Mouse (Mus musculus) limb, embryonic 14.5 days (tissue): ENCODE data around the gene Fscn3. TPM values are rescaled to one million over a fixed set of nuclear protein-coding genes. Genes with fewer than 3 reads are reported as not detected.
A peak's percentile ranks its signal among the peaks of the same experiment; 100 is the strongest.

Experiments used
- ATAC-seq: fragments of 200-750 bp; cut with Nextera tagmentation; 2 replicates; pipeline ENCODE4 v1.8.0; 2017; ENCODE audit warnings: low read depth, moderate number of reproducible peaks, moderate TSS enrichment; ENCODE audit not compliant: low FRiP score
- DNase-seq: peaks from one replicate; pipeline ENCODE4 v3.0.0-alpha.2; 2015; ENCODE audit warnings: low spot score
- H3K27ac ChIP-seq: fragments of 300-500 bp; sonication (generic); replicated peaks from 2 replicates; pipeline ENCODE4 v1.5.1; 2014; ENCODE audit warnings: low read depth, mild to moderate bottlenecking, low read length, moderate library complexity, mixed read lengths
- H3K27me3 ChIP-seq: fragments of 300-500 bp; sonication (generic); 2 replicates; pipeline ENCODE4 v1.6.1; 2014; ENCODE audit warnings: low read length, mixed read lengths; ENCODE audit not compliant: control insufficient read depth, insufficient read depth
- H3K36me3 ChIP-seq: fragments of 300-500 bp; sonication (generic); 2 replicates; pipeline ENCODE4 v1.6.1; 2014; ENCODE audit warnings: mild to moderate bottlenecking, low read length, moderate library complexity, mixed read lengths; ENCODE audit not compliant: control insufficient read depth, insufficient read depth
- H3K4me1 ChIP-seq: fragments of 300-500 bp; sonication (generic); 2 replicates; pipeline ENCODE4 v1.6.1; 2014; ENCODE audit warnings: antibody characterized with exemption, low read length, mixed read lengths; ENCODE audit not compliant: control insufficient read depth, insufficient read depth
- H3K4me2 ChIP-seq: fragments of 300-500 bp; sonication (generic); replicated peaks from 2 replicates; pipeline ENCODE4 v1.6.1; 2014; ENCODE audit warnings: low read depth, mild to moderate bottlenecking, low read length, moderate library complexity; ENCODE audit not compliant: severe bottlenecking
- H3K4me3 ChIP-seq: fragments of 300-500 bp; sonication (generic); replicated peaks from 2 replicates; pipeline ENCODE4 v1.5.1; 2014; ENCODE audit warnings: low read length
- H3K9ac ChIP-seq: fragments of 300-500 bp; sonication (generic); 2 replicates; pipeline ENCODE4 v1.6.1; 2014; ENCODE audit warnings: mild to moderate bottlenecking, low read depth, low read length, moderate library complexity; ENCODE audit not compliant: severe bottlenecking
- H3K9me3 ChIP-seq: fragments of 300-500 bp; sonication (generic); 2 replicates; pipeline ENCODE4 v1.6.1; 2016; ENCODE audit warnings: low read length; ENCODE audit not compliant: control insufficient read depth
- POLR2A ChIP-seq: fragments of 200-500 bp; IDR thresholded peaks from 2 replicates; pipeline ENCODE4 v1.8.0; 2012; ENCODE audit warnings: inconsistent platforms, mild to moderate bottlenecking, moderate library complexity, borderline replicate concordance; ENCODE audit not compliant: insufficient read depth, insufficient read length; ENCODE audit errors: extremely low read depth
- WGBS: fragments of 180-500 bp; shearing (Covaris S2); extraction: QIAGEN DNeasy Blood & Tissue Kit; methylation state at CpG from one replicate; pipeline ENCODE4 v1.1.7; 2014; 5-methylcytosine and 5-hydroxymethylcytosine counted together
- polyA plus RNA-seq, 2 experiments: library from polyadenylated mRNA; depleted of rRNA in 1 of 2; stranded (reverse) in 1 of 2; unstranded in 1 of 2; fragments of >200 nt; fragmentation: Nextera tagmentation in 1 of 2; extraction: Ambion mirVana in 1 of 2; gene quantifications; 2 replicates each; pipeline versions ENCODE4 v1.2.1 to v1.2.3; 2012 to 2014

The Fscn3 gene
- 0.11 and 0.17 TPM in 2 replicates for polyA plus RNA-seq (2012; rRNA removed)
- not detected in 2 replicates for polyA plus RNA-seq (2014; fragmentation: Nextera tagmentation; extraction: Ambion mirVana)

DNA sequence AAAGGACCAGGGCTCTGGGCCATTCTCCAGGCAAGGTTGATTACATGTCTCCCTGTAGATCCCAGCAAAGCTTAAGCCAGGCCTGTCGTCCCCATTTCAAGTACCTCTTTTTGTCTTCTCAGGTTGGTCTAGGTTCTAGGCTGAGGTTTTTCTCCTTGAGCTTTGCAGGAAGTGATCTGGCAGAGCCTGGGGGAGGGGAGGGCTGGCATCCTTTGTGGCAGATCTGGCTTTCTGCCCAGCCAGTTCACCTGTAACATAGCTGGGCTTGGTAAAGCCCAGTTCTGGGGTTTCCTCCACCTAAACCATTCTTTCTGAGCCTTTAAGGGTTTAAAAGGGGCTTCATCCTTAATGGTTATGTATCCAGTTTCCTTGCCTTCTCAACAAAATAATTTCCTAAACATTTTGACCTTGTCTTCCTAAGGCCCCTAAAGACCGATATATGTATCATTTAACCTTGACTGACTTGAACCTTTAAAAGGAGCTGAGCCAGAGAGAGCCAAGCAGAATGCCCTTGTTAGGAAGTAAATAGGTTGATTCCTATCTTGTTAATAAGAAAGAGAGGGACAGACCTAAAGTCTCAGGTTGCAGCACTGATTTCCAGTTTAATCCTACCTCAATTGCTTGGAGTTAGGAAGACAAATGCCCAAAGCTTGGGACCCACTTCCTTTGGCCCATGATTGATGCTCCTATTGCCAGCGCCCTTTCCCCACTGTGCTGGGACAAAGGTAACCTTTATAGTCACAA is at the start of gene Fscn3:
Gene Fscn3, plus strand, starts transcription at position 694 of the 744 bp plus-strand sequence.
- Histone ChIP-seq H3K4me2 (no peak within 1 kb of the TSS), H3K27ac (no peak within 1 kb of the TSS), H3K9ac (no peak within 1 kb of the TSS), H3K4me3 (no peak within 1 kb of the TSS), H3K27me3 (no peaks in the 10 kb centered on the region), H3K36me3 (peaks cover 25% of the 10 kb centered on the region), H3K4me1 (peaks cover 9% of the 10 kb centered on the region; the same call in 1 of the 2 replicates), H3K9me3 (no peaks in the 10 kb centered on the region)
- DNase-seq (no peak), ATAC-seq (no peak)
- 92% methylated on average over 3 of the region's 3 CpGs for WGBS
- TF ChIP-seq POLR2A: no peak

DNA sequence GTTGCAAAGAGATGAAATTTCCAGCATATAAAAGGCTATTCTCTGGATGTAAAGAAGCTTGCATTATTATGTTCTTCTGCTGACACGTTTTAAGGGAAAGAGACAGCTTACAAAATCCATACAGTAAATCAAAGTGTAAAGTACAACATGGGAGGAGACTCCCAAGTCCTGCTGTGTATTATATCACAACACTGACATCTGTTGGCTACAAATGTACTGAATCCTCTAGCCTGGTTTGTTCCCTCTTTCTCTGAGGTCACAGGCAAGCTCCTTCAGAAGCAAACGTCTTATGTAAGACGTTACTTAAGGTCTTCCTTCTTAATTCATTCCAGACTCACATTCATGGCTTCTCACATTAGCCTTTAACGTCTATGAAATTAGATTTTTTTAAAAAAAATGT is 45.6 kb upstream of the Fscn3 start:
- Histone ChIP-seq H3K36me3 (no peaks in the 10 kb centered on the region), H3K4me2 (no peak overlapping the region), H3K9ac (no peak overlapping the region), H3K27ac (no peak overlapping the region), H3K9me3 (no peaks in the 10 kb centered on the region), H3K27me3 (no peaks in the 10 kb centered on the region), H3K4me1 (no peaks in the 10 kb centered on the region), H3K4me3 (no peak overlapping the region)
- DNase-seq (no peak), ATAC-seq (no peak)
- 32% methylated on average over 4 of the region's 4 CpGs for WGBS
- TF ChIP-seq POLR2A: no peak

DNA sequence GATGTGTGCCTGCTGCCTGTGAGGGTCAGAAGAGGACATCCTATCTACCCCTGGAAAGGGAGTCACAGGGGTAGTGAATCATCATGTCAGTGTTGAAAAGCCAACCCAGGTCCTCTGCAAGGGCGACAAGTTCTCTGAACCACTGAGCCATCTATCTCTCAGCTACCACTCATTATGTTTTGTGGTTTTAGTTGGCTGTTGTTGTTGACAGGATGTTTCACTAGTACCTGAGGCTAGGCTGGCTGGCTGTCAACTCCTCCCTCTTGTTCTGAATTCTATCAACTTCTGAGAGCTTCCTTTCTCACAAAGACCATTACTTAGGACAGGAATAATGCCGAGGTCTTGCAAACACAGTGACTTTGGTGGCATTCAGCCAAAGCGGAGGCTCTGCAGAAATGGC is 42.4 kb upstream of the Fscn3 start:
- Histone ChIP-seq H3K4me1 (no peaks in the 10 kb centered on the region), H3K9ac (no peak overlapping the region), H3K27ac (no peak overlapping the region), H3K4me3 (no peak overlapping the region), H3K9me3 (no peaks in the 10 kb centered on the region), H3K36me3 (no peaks in the 10 kb centered on the region), H3K27me3 (no peaks in the 10 kb centered on the region), H3K4me2 (no peak overlapping the region)
- 84% methylated on average over 3 of the region's 3 CpGs for WGBS
- DNase-seq (no peak), ATAC-seq (no peak)
- TF ChIP-seq POLR2A: no peak

DNA sequence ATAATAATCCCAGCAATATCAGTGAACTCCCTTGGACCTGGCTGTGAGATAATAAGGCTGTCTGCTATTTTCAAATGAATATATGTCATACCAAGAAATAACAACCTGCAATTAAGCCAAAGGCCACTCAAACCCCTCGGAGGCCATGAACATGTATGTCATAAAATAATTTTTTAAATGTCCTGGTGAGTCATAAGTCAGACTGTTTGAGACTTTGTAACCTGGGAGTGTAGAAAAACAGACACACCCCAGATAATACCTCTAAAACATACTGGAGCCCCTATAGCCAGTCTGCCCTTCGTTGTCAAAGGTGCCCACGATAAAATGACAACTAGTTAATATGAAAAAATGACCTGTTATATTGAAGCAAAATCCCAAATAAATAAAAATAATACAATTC is 38.6 kb upstream of the Fscn3 start:
- 80% methylated on average over 3 of the region's 3 CpGs for WGBS
- ATAC-seq: no peak
- Histone ChIP-seq H3K36me3 (no peaks in the 10 kb centered on the region), H3K4me3 (no peak overlapping the region), H3K9ac (no peak overlapping the region), H3K9me3 (no peaks in the 10 kb centered on the region), H3K27me3 (no peaks in the 10 kb centered on the region), H3K4me1 (no peaks in the 10 kb centered on the region), H3K4me2 (no peak overlapping the region), H3K27ac (no peak overlapping the region)
- TF ChIP-seq POLR2A: no peak
- DNase-seq: no peak

GRCm38 (mm10) chr6:28396051-28396852 is 31.3 kb upstream of the Fscn3 start:
- no peak for TF ChIP-seq POLR2A
- DNase-seq (no peak), ATAC-seq (no peak)
- no peaks in the 10 kb centered on the region for H3K36me3 ChIP-seq
- H3K9me3 ChIP-seq: peaks cover 3% of the 10 kb centered on the region; the same call in 1 of the 2 replicates
- peaks cover 15% of the 10 kb centered on the region for H3K27me3 ChIP-seq
- no peak overlapping the region for H3K27ac ChIP-seq
- no peaks in the 10 kb centered on the region; the same call in 1 of the 2 replicates for H3K4me1 ChIP-seq
- H3K4me3 ChIP-seq: peak overlapping the region; percentile 46
- WGBS: 33% methylated on average over 15 of the region's 15 CpGs
- peak overlapping the region; percentile 86 for H3K4me2 ChIP-seq
- 0 out of 2 replicates have a peak overlapping the region, but pooled peaks have one; percentile 57 for H3K9ac ChIP-seq
